Mouse (Mus musculus): Measurements from ENCODE around the gene Pdcd2l. TPM values are rescaled to one million over a fixed set of nuclear protein-coding genes. Genes with fewer than 3 reads are reported as not detected.

Gene Pdcd2l
- polyA plus RNA-seq, 1 experiment from 2014 or later: 54.3 TPM

- Histone ChIP-seq H3K9ac (ENCODE audit: low read length) (peak overlapping the region; percentile 91), H3K36me3 (ENCODE audit: control insufficient read depth, insufficient read depth, low read length) (peaks cover 26% of the 10 kb centered on the region), H3K4me2 (ENCODE audit: low read length) (peak overlapping the region; percentile 92), H3K4me1 (ENCODE audit: control insufficient read depth in 2 of 2, insufficient read depth in 2 of 2, low read length in 2 of 2) (peaks cover 0 to 9% of the 10 kb centered on the region in 2 experiments; a peak in 2 of 4 replicates), H3K27me3 (ENCODE audit: control insufficient read depth, insufficient read depth, low read length) (no peaks in the 10 kb centered on the region), H3K9me3 (ENCODE audit: control insufficient read depth, low read length) (no peaks in the 10 kb centered on the region), H3K27ac (replicated peaks in 1 of 2; ENCODE audit: control insufficient read depth in 1 of 2, insufficient read depth in 1 of 2, low read depth in 2 of 2, low read length in 2 of 2) (peak overlapping the region; percentile 85 to 90), H3K4me3 (ENCODE audit: control insufficient read depth in 1 of 2, insufficient read depth in 1 of 2, low read depth in 1 of 2, low read length in 2 of 2) (peak overlapping the region; percentile 79 to 89)
- WGBS: under 1% methylated on average over 54 of the region's 54 CpGs
- ATAC-seq (ENCODE audit: insufficient number of reproducible peaks, insufficient read depth, low FRiP score, low read depth): peak; percentile 76; the same call in 1 of the 2 replicates
Observed at GRCm38 (mm10) chr7:34167766-34168469, 28.5 kb downstream of the Pdcd2l start.

GRCm38 (mm10) chr7:34166850-34167249 lies 29.6 kb downstream of the Pdcd2l start:
- peaks cover 0 to 9% of the 10 kb centered on the region in 2 experiments; a peak in 2 of 4 replicates for H3K4me1 ChIP-seq (ENCODE audit: control insufficient read depth in 2 of 2, insufficient read depth in 2 of 2, low read length in 2 of 2)
- no peak overlapping the region for H3K9ac ChIP-seq (ENCODE audit: low read length)
- no peak for ATAC-seq (ENCODE audit: insufficient number of reproducible peaks, insufficient read depth, low FRiP score, low read depth)
- 63% methylated on average over 4 of the region's 4 CpGs for WGBS
- H3K9me3 ChIP-seq (ENCODE audit: control insufficient read depth, low read length): no peaks in the 10 kb centered on the region
- no peak overlapping the region for H3K4me3 ChIP-seq (ENCODE audit: control insufficient read depth in 1 of 2, insufficient read depth in 1 of 2, low read depth in 1 of 2, low read length in 2 of 2)
- no peaks in the 10 kb centered on the region for H3K27me3 ChIP-seq (ENCODE audit: control insufficient read depth, insufficient read depth, low read length)
- H3K27ac ChIP-seq (replicated peaks in 1 of 2; ENCODE audit: control insufficient read depth in 1 of 2, insufficient read depth in 1 of 2, low read depth in 2 of 2, low read length in 2 of 2): no peak overlapping the region
- H3K4me2 ChIP-seq (ENCODE audit: low read length): 0 out of 2 replicates have a peak overlapping the region, but pooled peaks have one; percentile 25
- H3K36me3 ChIP-seq (ENCODE audit: control insufficient read depth, insufficient read depth, low read length): peaks cover 37% of the 10 kb centered on the region

GRCm38 (mm10) chr7:34165999-34166398 lies 30.5 kb downstream of the Pdcd2l start:
- Histone ChIP-seq H3K4me3 (ENCODE audit: control insufficient read depth in 1 of 2, insufficient read depth in 1 of 2, low read depth in 1 of 2, low read length in 2 of 2) (no peak overlapping the region), H3K9ac (ENCODE audit: low read length) (no peak overlapping the region), H3K27ac (replicated peaks in 1 of 2; ENCODE audit: control insufficient read depth in 1 of 2, insufficient read depth in 1 of 2, low read depth in 2 of 2, low read length in 2 of 2) (no peak overlapping the region), H3K4me1 (ENCODE audit: control insufficient read depth in 2 of 2, insufficient read depth in 2 of 2, low read length in 2 of 2) (peaks cover 0 to 9% of the 10 kb centered on the region in 2 experiments; a peak in 2 of 4 replicates), H3K36me3 (ENCODE audit: control insufficient read depth, insufficient read depth, low read length) (peaks cover 46% of the 10 kb centered on the region), H3K9me3 (ENCODE audit: control insufficient read depth, low read length) (no peaks in the 10 kb centered on the region), H3K27me3 (ENCODE audit: control insufficient read depth, insufficient read depth, low read length) (no peaks in the 10 kb centered on the region), H3K4me2 (ENCODE audit: low read length) (no peak overlapping the region)
- 82% methylated on average over 3 of the region's 3 CpGs for WGBS
- no peak for ATAC-seq (ENCODE audit: insufficient number of reproducible peaks, insufficient read depth, low FRiP score, low read depth)

GRCm38 (mm10) chr7:34164671-34165070 lies 31.8 kb downstream of the Pdcd2l start:
- no peak overlapping the region for H3K4me3 ChIP-seq (ENCODE audit: control insufficient read depth in 1 of 2, insufficient read depth in 1 of 2, low read depth in 1 of 2, low read length in 2 of 2)
- H3K9me3 ChIP-seq (ENCODE audit: control insufficient read depth, low read length): no peaks in the 10 kb centered on the region
- H3K4me2 ChIP-seq (ENCODE audit: low read length): no peak overlapping the region
- peaks cover 0 to 9% of the 10 kb centered on the region in 2 experiments; a peak in 2 of 4 replicates for H3K4me1 ChIP-seq (ENCODE audit: control insufficient read depth in 2 of 2, insufficient read depth in 2 of 2, low read length in 2 of 2)
- no peak for ATAC-seq (ENCODE audit: insufficient number of reproducible peaks, insufficient read depth, low FRiP score, low read depth)
- 93% methylated on average over 7 of the region's 7 CpGs for WGBS
- peaks cover 59% of the 10 kb centered on the region for H3K36me3 ChIP-seq (ENCODE audit: control insufficient read depth, insufficient read depth, low read length)
- no peak overlapping the region for H3K9ac ChIP-seq (ENCODE audit: low read length)
- H3K27me3 ChIP-seq (ENCODE audit: control insufficient read depth, insufficient read depth, low read length): no peaks in the 10 kb centered on the region
- H3K27ac ChIP-seq (replicated peaks in 1 of 2; ENCODE audit: control insufficient read depth in 1 of 2, insufficient read depth in 1 of 2, low read depth in 2 of 2, low read length in 2 of 2): no peak overlapping the region

GRCm38 (mm10) chr7:34159167-34159566 lies 37.3 kb downstream of the Pdcd2l start:
- no peaks in the 10 kb centered on the region for H3K9me3 ChIP-seq (ENCODE audit: control insufficient read depth, low read length)
- peaks cover 98% of the 10 kb centered on the region for H3K36me3 ChIP-seq (ENCODE audit: control insufficient read depth, insufficient read depth, low read length)
- 92% methylated on average over 3 of the region's 3 CpGs for WGBS
- no peak overlapping the region for H3K4me2 ChIP-seq (ENCODE audit: low read length)
- no peak overlapping the region for H3K9ac ChIP-seq (ENCODE audit: low read length)
- ATAC-seq (ENCODE audit: insufficient number of reproducible peaks, insufficient read depth, low FRiP score, low read depth): no peak
- H3K4me1 ChIP-seq (ENCODE audit: control insufficient read depth in 2 of 2, insufficient read depth in 2 of 2, low read length in 2 of 2): no peaks in the 10 kb centered on the region
- no peak overlapping the region for H3K4me3 ChIP-seq (ENCODE audit: control insufficient read depth in 1 of 2, insufficient read depth in 1 of 2, low read depth in 1 of 2, low read length in 2 of 2)
- H3K27me3 ChIP-seq (ENCODE audit: control insufficient read depth, insufficient read depth, low read length): no peaks in the 10 kb centered on the region
- no peak overlapping the region for H3K27ac ChIP-seq (replicated peaks in 1 of 2; ENCODE audit: control insufficient read depth in 1 of 2, insufficient read depth in 1 of 2, low read depth in 2 of 2, low read length in 2 of 2)

- ATAC-seq (ENCODE audit: insufficient number of reproducible peaks, insufficient read depth, low FRiP score, low read depth): no peak
- Histone ChIP-seq H3K4me2 (ENCODE audit: low read length) (no peak overlapping the region), H3K27ac (replicated peaks in 1 of 2; ENCODE audit: control insufficient read depth in 1 of 2, insufficient read depth in 1 of 2, low read depth in 2 of 2, low read length in 2 of 2) (no peak overlapping the region), H3K9me3 (ENCODE audit: control insufficient read depth, low read length) (no peaks in the 10 kb centered on the region), H3K36me3 (ENCODE audit: control insufficient read depth, insufficient read depth, low read length) (peaks cover 99% of the 10 kb centered on the region), H3K27me3 (ENCODE audit: control insufficient read depth, insufficient read depth, low read length) (no peaks in the 10 kb centered on the region), H3K4me3 (ENCODE audit: control insufficient read depth in 1 of 2, insufficient read depth in 1 of 2, low read depth in 1 of 2, low read length in 2 of 2) (no peak overlapping the region), H3K4me1 (ENCODE audit: control insufficient read depth in 2 of 2, insufficient read depth in 2 of 2, low read length in 2 of 2) (no peaks in the 10 kb centered on the region), H3K9ac (ENCODE audit: low read length) (no peak overlapping the region)
- WGBS: 96% methylated on average over 3 of the region's 3 CpGs
Observed at GRCm38 (mm10) chr7:34157994-34158393, 38.5 kb downstream of the Pdcd2l start.

- Histone ChIP-seq H3K27ac (replicated peaks in 1 of 2; ENCODE audit: control insufficient read depth in 1 of 2, insufficient read depth in 1 of 2, low read depth in 2 of 2, low read length in 2 of 2) (no peak overlapping the region), H3K36me3 (ENCODE audit: control insufficient read depth, insufficient read depth, low read length) (peaks cover 100% of the 10 kb centered on the region), H3K9me3 (ENCODE audit: control insufficient read depth, low read length) (peaks cover 3% of the 10 kb centered on the region; the same call in 1 of the 2 replicates), H3K4me3 (ENCODE audit: control insufficient read depth in 1 of 2, insufficient read depth in 1 of 2, low read depth in 1 of 2, low read length in 2 of 2) (no peak overlapping the region), H3K27me3 (ENCODE audit: control insufficient read depth, insufficient read depth, low read length) (no peaks in the 10 kb centered on the region), H3K4me1 (ENCODE audit: control insufficient read depth in 2 of 2, insufficient read depth in 2 of 2, low read length in 2 of 2) (no peaks in the 10 kb centered on the region), H3K9ac (ENCODE audit: low read length) (no peak overlapping the region), H3K4me2 (ENCODE audit: low read length) (no peak overlapping the region)
- 51% methylated on average over 4 of the region's 4 CpGs for WGBS
- ATAC-seq (ENCODE audit: insufficient number of reproducible peaks, insufficient read depth, low FRiP score, low read depth): no peak
Observed at GRCm38 (mm10) chr7:34147193-34147592, 49.3 kb downstream of the Pdcd2l start.
